Mouse (Mus musculus) stomach, postnatal 0 days (tissue): Measurements from ENCODE around the gene Chit1.

Experiments
- CTCF ChIP-seq: IDR thresholded peaks from 2 replicates; pipeline ENCODE4 v1.5.1; 2016; ENCODE audit warnings: antibody characterized with exemption, low read depth, mild to moderate bottlenecking, moderate library complexity
- EP300 ChIP-seq: optimal IDR thresholded peaks from 2 replicates; pipeline ENCODE3; 2016; ENCODE audit warnings: antibody characterized with exemption

GRCm38 (mm10) chr1:134073061-134073564 lies 37.9 kb upstream of the Chit1 start:
- no peak for TF ChIP-seq CTCF
- no peak for TF ChIP-seq EP300
